Mouse (Mus musculus): ENCODE measurements around the gene Acer2.

DNA sequence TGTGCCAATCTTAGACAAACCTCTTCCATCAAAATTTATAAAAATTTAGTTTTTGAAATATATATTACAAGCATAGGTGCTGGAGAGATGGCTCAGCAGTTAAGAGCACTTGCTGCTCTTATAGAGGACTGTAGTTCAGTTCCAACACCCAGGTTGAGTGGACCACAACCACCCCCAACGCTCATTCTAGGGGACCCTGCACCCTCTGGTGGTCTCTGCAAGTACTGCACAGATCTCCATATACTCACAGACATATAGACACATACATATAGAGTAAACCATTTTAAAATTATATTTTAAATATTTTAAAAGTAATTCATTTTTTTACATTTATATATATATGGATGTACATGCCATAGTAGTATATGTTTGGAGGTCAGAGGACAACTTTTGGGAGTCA is 41.9 kb downstream of the Acer2 start:
- TF ChIP-seq USF1 (IDR thresholded peaks at IDR 0.05; ENCODE audit: low read depth, low read length) = no peak
- TF ChIP-seq PAX5 (IDR thresholded peaks at IDR 0.05; ENCODE audit: low read length) = no peak
- peak in 1 of 2 experiments; percentile 39; a peak in 2 of 4 replicates for TF ChIP-seq CTCF (conservative IDR thresholded peaks at IDR 0.05 in 1 of 2, IDR thresholded peaks at IDR 0.05 in 1 of 2; ENCODE audit: low read depth in 2 of 2, low read length in 2 of 2)
- TF ChIP-seq TBP (conservative IDR thresholded peaks at IDR 0.05; ENCODE audit: low read depth, low read length) = no peak
- no peak for TF ChIP-seq MXI1 (IDR thresholded peaks at IDR 0.05; ENCODE audit: low read depth, low read length)
- no peak for TF ChIP-seq ZKSCAN1 (IDR thresholded peaks at IDR 0.05; ENCODE audit: borderline replicate concordance, low read depth, low read length)
- no peak for TF ChIP-seq EP300 (IDR thresholded peaks at IDR 0.05; ENCODE audit: low read length)
- TF ChIP-seq TCF12 (IDR thresholded peaks at IDR 0.05; ENCODE audit: low read depth, low read length) = no peak
- no peak for TF ChIP-seq POLR2A (IDR thresholded peaks at IDR 0.05; ENCODE audit: low read depth, low read length)
- no peak for TF ChIP-seq POLR2AphosphoS2 (IDR thresholded peaks at IDR 0.05; ENCODE audit: low read depth, low read length)
- no peak for TF ChIP-seq ELF1 (IDR thresholded peaks at IDR 0.05; ENCODE audit: low read depth, low read length)
